Mouse (Mus musculus) kidney, embryonic 16.5 days (tissue): ENCODE measurements around the gene Rab4b. TPM values are rescaled to one million over a fixed set of nuclear protein-coding genes. Genes with fewer than 3 reads are reported as not detected.

ENCODE experiments used
- ATAC-seq: fragments of 200-750 bp; cut with Nextera tagmentation; 2 replicates; pipeline ENCODE4 v1.8.0; 2017; ENCODE audit warnings: moderate TSS enrichment; ENCODE audit not compliant: low FRiP score, low TSS enrichment
- H3K27ac ChIP-seq: fragments of 300-500 bp; sonication (generic); 2 replicates; pipeline ENCODE4 v1.5.1; 2014; ENCODE audit warnings: low read length
- H3K27me3 ChIP-seq: fragments of 300-500 bp; sonication (generic); 2 replicates; pipeline ENCODE4 v1.6.1; 2014; ENCODE audit warnings: low read length, control low read depth, mixed read lengths; ENCODE audit not compliant: insufficient read depth
- H3K36me3 ChIP-seq: fragments of 300-500 bp; sonication (generic); 2 replicates; pipeline ENCODE4 v1.6.1; 2014; ENCODE audit warnings: low read length, control low read depth, mixed read lengths; ENCODE audit not compliant: insufficient read depth
- H3K4me1 ChIP-seq: fragments of 300-500 bp; sonication (generic); 2 replicates; pipeline ENCODE4 v1.6.1; 2014; ENCODE audit warnings: low read length, control low read depth, mixed read lengths; ENCODE audit not compliant: insufficient read depth
- H3K4me2 ChIP-seq: fragments of 300-500 bp; sonication (generic); replicated peaks from 2 replicates; pipeline ENCODE4 v1.6.1; 2014; ENCODE audit warnings: low read depth, low read length
- H3K4me3 ChIP-seq: fragments of 300-500 bp; sonication (generic); 2 replicates; pipeline ENCODE4 v1.5.1; 2014; ENCODE audit warnings: mild to moderate bottlenecking, low read length
- H3K9ac ChIP-seq: fragments of 300-500 bp; sonication (generic); replicated peaks from 2 replicates; pipeline ENCODE4 v1.6.1; 2014; ENCODE audit warnings: low read length
- H3K9me3 ChIP-seq: fragments of 300-500 bp; sonication (generic); 2 replicates; pipeline ENCODE4 v1.6.1; 2016; ENCODE audit warnings: low read length, control low read depth
- WGBS: fragments of 180-500 bp; shearing (Covaris S2); extraction: QIAGEN DNeasy Blood & Tissue Kit; methylation state at CpG from one replicate; pipeline ENCODE4 v1.1.7; 2014; 5-methylcytosine and 5-hydroxymethylcytosine counted together
- polyA plus RNA-seq: library from polyadenylated mRNA; unstranded; fragments of >200 nt; fragmentation: Nextera tagmentation; extraction: Ambion mirVana; gene quantifications from 2 replicates; pipeline ENCODE4 v1.2.1, GENCODE M21; 2015

The Rab4b gene
- polyA plus RNA-seq, 1 experiment from 2014 or later, result 65.7 TPM

DNA sequence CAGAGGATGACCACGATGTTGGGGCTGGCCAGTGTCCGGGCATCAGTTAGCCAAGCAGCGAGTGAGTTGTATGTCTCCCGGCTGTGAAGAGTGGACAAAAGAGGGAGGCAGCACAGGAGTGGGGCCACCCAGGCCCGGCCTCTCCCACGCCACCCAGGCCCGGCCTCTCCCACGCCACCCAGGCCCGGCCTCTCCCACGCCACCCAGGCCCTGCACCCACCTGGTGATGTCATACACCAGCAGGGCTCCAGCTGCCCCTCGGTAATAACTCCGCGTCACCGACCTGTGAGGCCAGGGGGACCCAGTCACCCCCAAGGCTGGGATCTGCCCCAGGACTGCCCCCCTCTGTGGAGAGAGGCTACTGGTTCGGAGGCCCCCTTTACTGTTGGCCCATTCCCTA, 4.2 kb downstream of the Rab4b start:
- peaks cover 11% of the 10 kb centered on the region for H3K4me1 ChIP-seq
- 93% methylated on average over 15 of the region's 15 CpGs for WGBS

DNA sequence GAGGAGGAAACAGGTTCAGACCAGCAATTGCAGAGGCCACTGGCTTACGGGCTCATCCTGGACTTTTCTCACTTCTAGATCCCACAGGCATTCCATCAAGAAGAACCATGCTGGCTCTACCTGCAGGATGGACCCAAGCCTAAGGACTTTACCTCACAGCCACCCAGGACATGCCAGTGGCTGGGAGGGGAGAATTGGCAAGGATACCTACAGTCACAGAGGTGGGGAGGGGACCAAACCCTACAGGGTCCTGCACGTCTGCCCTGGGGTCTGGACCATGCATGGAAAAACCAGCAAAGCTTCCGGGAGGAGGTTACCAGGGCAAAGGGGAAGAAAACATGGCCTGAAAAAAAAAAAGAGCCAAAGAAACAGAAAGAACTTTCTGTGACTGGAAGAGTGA, 7.7 kb downstream of the Rab4b start:
- Histone ChIP-seq H3K9me3 (no peaks in the 10 kb centered on the region), H3K27ac (no peak overlapping the region), H3K27me3 (no peaks in the 10 kb centered on the region), H3K36me3 (peaks cover 29% of the 10 kb centered on the region), H3K4me3 (no peak overlapping the region), H3K9ac (no peak overlapping the region), H3K4me1 (peaks cover 4% of the 10 kb centered on the region), H3K4me2 (no peak overlapping the region)
- 87% methylated on average over 3 of the region's 3 CpGs for WGBS
- no peak for ATAC-seq

More for the DNA sequence above, 4.2 kb downstream of the Rab4b start:
- Histone ChIP-seq H3K4me3 (no peak overlapping the region), H3K36me3 (peaks cover 29% of the 10 kb centered on the region), H3K9me3 (no peaks in the 10 kb centered on the region), H3K27ac (no peak overlapping the region), H3K27me3 (no peaks in the 10 kb centered on the region), H3K9ac (no peak overlapping the region), H3K4me2 (no peak overlapping the region)
- no peak for ATAC-seq

- Histone ChIP-seq H3K4me1 (peaks cover 28% of the 10 kb centered on the region), H3K9ac (no peak overlapping the region), H3K36me3 (peaks cover 32% of the 10 kb centered on the region), H3K4me2 (no peak overlapping the region), H3K27me3 (no peaks in the 10 kb centered on the region), H3K27ac (no peak overlapping the region), H3K9me3 (no peaks in the 10 kb centered on the region), H3K4me3 (no peak overlapping the region)
- WGBS, result 72% methylated on average over 5 of the region's 5 CpGs
- no peak for ATAC-seq
Observed at GRCm38 (mm10) chr7:27168371-27168770, 10.3 kb downstream of the Rab4b start.

DNA sequence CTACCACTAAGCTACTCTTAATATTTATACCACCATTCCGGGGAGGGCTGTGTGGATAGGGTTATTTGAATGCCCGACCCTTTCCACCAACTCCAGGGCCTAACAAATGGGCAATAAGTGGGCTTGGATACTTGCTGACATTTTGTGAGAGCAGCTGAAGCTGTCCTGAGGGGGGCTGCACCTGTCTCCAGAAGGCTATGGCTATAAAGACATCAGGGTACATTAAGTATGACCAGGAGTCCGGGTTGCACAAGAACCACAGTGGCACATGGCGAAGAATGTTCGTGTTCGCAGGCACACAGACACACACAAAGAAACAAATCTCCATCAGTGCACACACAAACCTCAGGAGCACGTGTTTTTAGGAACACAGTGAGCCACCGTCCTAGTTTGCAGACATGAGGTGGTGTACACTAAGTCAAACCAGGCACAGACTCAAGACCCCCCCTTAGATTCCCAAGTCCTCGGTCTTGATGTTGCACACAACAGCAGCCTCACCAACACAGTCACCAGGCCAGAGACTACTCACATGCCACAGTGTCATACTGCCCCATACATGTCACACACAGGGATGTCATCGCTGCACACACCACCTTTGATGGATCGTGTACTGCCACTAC, 11.1 kb downstream of the Rab4b start:
- H3K4me2 ChIP-seq, result peak overlapping the region; percentile 80
- H3K9me3 ChIP-seq, result no peaks in the 10 kb centered on the region
- H3K36me3 ChIP-seq, result peaks cover 31% of the 10 kb centered on the region
- ATAC-seq, result no peak
- peak overlapping the region; percentile 76 for H3K4me3 ChIP-seq
- peak overlapping the region; percentile 99 for H3K27ac ChIP-seq
- 73% methylated on average over 11 of the region's 11 CpGs for WGBS
- H3K27me3 ChIP-seq, result no peaks in the 10 kb centered on the region
- H3K4me1 ChIP-seq, result peaks cover 35% of the 10 kb centered on the region
- peak overlapping the region; percentile 94 for H3K9ac ChIP-seq

GRCm38 (mm10) chr7:27166614-27167474, 11.9 kb downstream of the Rab4b start, which contains the start of gene Egln2:
Egln2 (minus strand) TSS chr7:27166802.
- Histone ChIP-seq H3K4me3 (peak within 1 kb of the TSS; percentile 76), H3K4me2 (peak within 1 kb of the TSS; percentile 80), H3K4me1 (peaks cover 43% of the 10 kb centered on the region), H3K27ac (peak within 1 kb of the TSS; percentile 99), H3K36me3 (peaks cover 26% of the 10 kb centered on the region), H3K27me3 (no peaks in the 10 kb centered on the region), H3K9ac (peak within 1 kb of the TSS; percentile 94), H3K9me3 (no peaks in the 10 kb centered on the region)
- ATAC-seq, result peak; percentile 83
- under 1% methylated on average over 51 of the region's 61 CpGs for WGBS

DNA sequence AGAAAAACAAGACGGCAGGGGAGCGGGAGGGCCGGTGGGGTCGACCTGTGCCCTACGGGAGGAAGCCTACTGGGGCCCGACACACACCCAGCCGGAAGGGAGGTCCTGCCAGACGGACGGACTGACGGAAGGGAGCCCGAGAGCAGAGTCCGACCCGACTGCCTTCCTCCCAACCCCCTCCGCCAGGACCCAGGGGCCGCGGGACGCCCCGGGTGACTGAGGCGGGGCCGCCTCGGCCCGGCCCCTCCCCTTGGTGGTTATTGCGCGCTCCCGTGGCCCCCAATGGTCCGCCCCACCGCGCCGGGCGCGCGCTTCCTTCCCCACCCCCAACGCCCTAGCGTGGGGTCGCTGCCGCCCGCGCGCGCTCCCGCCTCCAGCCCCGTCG, 12.5 kb downstream of the Rab4b start:
- 0% methylated on average over 26 of the region's 43 CpGs for WGBS
- H3K4me2 ChIP-seq, result peak overlapping the region; percentile 80
- peak; percentile 83 for ATAC-seq
- peaks cover 27% of the 10 kb centered on the region for H3K36me3 ChIP-seq
- H3K4me1 ChIP-seq, result peaks cover 49% of the 10 kb centered on the region
- peak overlapping the region; percentile 94 for H3K9ac ChIP-seq
- H3K27me3 ChIP-seq, result no peaks in the 10 kb centered on the region
- no peaks in the 10 kb centered on the region for H3K9me3 ChIP-seq
- H3K4me3 ChIP-seq, result peak overlapping the region; percentile 76
- peak overlapping the region; percentile 99 for H3K27ac ChIP-seq

DNA sequence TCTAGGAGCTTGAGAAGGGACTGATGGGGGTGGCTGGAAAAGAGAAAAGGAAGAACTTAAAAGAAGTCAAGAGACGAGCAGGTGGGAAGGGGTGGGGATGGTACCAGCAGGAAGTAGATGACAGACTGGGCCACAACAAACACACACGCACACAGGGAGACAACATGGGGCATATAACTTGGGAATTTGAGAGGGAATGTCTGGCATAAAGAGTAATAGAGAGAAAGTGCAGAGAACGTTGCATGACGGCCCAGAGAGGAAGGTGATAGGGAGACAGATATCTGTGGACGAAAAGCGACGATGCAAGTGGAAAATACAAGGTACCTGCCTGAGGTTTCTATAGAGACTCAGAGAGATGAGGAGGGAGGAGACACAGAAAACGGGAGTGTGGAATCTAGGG, 13.0 kb downstream of the Rab4b start:
- H3K9me3 ChIP-seq, result no peaks in the 10 kb centered on the region
- no peak for ATAC-seq
- peak overlapping the region; percentile 76 for H3K4me3 ChIP-seq
- H3K27me3 ChIP-seq, result no peaks in the 10 kb centered on the region
- peak overlapping the region; percentile 80 for H3K4me2 ChIP-seq
- WGBS, result under 1% methylated on average over 8 of the region's 8 CpGs
- peaks cover 54% of the 10 kb centered on the region for H3K4me1 ChIP-seq
- H3K27ac ChIP-seq, result peak overlapping the region; percentile 99
- peak overlapping the region; percentile 94 for H3K9ac ChIP-seq
- peaks cover 23% of the 10 kb centered on the region for H3K36me3 ChIP-seq

DNA sequence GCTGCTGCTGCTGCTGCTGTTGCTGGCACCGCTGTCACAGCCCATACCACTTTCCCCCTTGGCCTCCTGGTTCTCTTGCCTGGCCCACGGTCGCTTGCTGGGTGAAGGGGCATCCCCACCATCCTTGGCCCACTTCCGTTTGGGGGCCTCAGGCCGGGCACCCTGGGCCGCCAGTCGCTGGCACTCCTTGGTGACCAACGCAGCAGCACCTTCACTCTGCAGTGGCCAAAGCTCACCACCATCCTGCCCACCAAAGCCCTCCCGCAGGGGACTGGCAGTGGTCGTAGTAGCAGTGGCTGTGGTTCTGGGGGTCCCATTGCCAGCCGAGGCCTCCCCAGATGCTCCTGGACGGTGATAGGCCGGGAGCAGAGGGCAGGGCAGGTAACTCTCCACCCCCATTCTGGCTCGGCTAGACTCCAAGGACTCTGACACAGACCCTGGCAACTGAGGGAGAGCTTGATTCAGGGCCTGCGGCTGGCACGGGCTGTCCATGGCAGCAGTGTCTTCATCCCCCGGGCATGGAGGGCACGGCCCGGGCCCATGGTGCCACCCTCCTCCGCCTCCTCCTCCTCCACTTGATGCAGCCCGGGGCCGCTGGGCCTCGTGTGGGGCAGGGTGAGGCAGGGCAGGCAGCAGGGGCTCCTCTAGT, 13.6 kb downstream of the Rab4b start:
- no peak for ATAC-seq
- WGBS, result 59% methylated on average over 23 of the region's 23 CpGs

GRCm38 (mm10) chr7:27164112-27164947, 14.4 kb downstream of the Rab4b start:
- Histone ChIP-seq H3K36me3 (peaks cover 25% of the 10 kb centered on the region), H3K4me1 (peaks cover 62% of the 10 kb centered on the region), H3K27me3 (no peaks in the 10 kb centered on the region), H3K9ac (peak overlapping the region; percentile 46), H3K4me3 (peak overlapping the region; percentile 76), H3K4me2 (peak overlapping the region; percentile 80), H3K27ac (0 out of 2 replicates have a peak overlapping the region, but pooled peaks have one; percentile 27), H3K9me3 (no peaks in the 10 kb centered on the region)
- WGBS, result 83% methylated on average over 33 of the region's 33 CpGs
- no peak for ATAC-seq

More for the DNA sequence above, 13.6 kb downstream of the Rab4b start:
- Histone ChIP-seq H3K27ac (peak overlapping the region; percentile 99; the same call in 1 of the 2 replicates), H3K4me3 (peak overlapping the region; percentile 76), H3K9ac (peak overlapping the region; percentile 94), H3K27me3 (no peaks in the 10 kb centered on the region), H3K9me3 (no peaks in the 10 kb centered on the region), H3K36me3 (peaks cover 21% of the 10 kb centered on the region), H3K4me2 (peak overlapping the region; percentile 80), H3K4me1 (peaks cover 60% of the 10 kb centered on the region)
